Mouse (Mus musculus) midbrain, embryonic 14.5 days (tissue): ENCODE measurements around the gene Itih4. TPM values are rescaled to one million over a fixed set of nuclear protein-coding genes. Genes with fewer than 3 reads are reported as not detected.

ENCODE experiments used
- ATAC-seq: fragments of 200-750 bp; cut with Nextera tagmentation; 2 replicates; pipeline ENCODE4 v1.8.0; 2017; ENCODE audit warnings: moderate number of reproducible peaks, moderate library complexity; ENCODE audit not compliant: low FRiP score, low TSS enrichment
- DNase-seq: peaks from one replicate; pipeline ENCODE4 v3.0.0-alpha.2; 2015
- H3K27ac ChIP-seq: fragments of 300-500 bp; sonication (generic); replicated peaks from 2 replicates; pipeline ENCODE4 v1.5.1; 2014; ENCODE audit warnings: mild to moderate bottlenecking, low read depth, low read length, moderate library complexity
- H3K27me3 ChIP-seq: fragments of 300-500 bp; sonication (generic); 2 replicates; pipeline ENCODE4 v1.6.1; 2014; ENCODE audit warnings: low read length, control low read depth, mixed read lengths; ENCODE audit not compliant: control insufficient read depth, insufficient read depth
- H3K36me3 ChIP-seq: fragments of 300-500 bp; sonication (generic); 2 replicates; pipeline ENCODE4 v1.6.1; 2014; ENCODE audit warnings: low read length, control low read depth; ENCODE audit not compliant: control insufficient read depth, insufficient read depth
- H3K4me1 ChIP-seq: fragments of 300-500 bp; sonication (generic); 2 replicates; pipeline ENCODE4 v1.6.1; 2014; ENCODE audit warnings: mild to moderate bottlenecking, antibody characterized with exemption, low read length, control low read depth; ENCODE audit not compliant: control insufficient read depth, insufficient read depth
- H3K4me2 ChIP-seq: fragments of 300-500 bp; sonication (generic); 2 replicates; pipeline ENCODE4 v1.6.1; 2014; ENCODE audit warnings: mild to moderate bottlenecking, low read length, moderate library complexity
- H3K4me3 ChIP-seq: fragments of 300-500 bp; sonication (generic); replicated peaks from 2 replicates; pipeline ENCODE4 v1.5.1; 2014; ENCODE audit warnings: low read depth, low read length
- H3K9ac ChIP-seq: fragments of 300-500 bp; sonication (generic); replicated peaks from 2 replicates; pipeline ENCODE4 v1.6.1; 2014; ENCODE audit warnings: mild to moderate bottlenecking, low read length, moderate library complexity
- H3K9me3 ChIP-seq: fragments of 300-500 bp; sonication (generic); 2 replicates; pipeline ENCODE4 v1.6.1; 2016; ENCODE audit warnings: low read length, control low read depth, mixed read lengths; ENCODE audit not compliant: control insufficient read depth
- WGBS: fragments of 180-500 bp; shearing (Covaris S2); extraction: QIAGEN DNeasy Blood & Tissue Kit; methylation state at CpG from one replicate; pipeline ENCODE4 v1.1.7; 2014; 5-methylcytosine and 5-hydroxymethylcytosine counted together
- polyA plus RNA-seq: library from polyadenylated mRNA; unstranded; fragments of >200 nt; fragmentation: Nextera tagmentation; extraction: Ambion mirVana; gene quantifications from 2 replicates; pipeline ENCODE4 v1.2.1, GENCODE M21; 2014

Gene Itih4
- polyA plus RNA-seq = not detected in 2 replicates

GRCm38 (mm10) chr14:30886204-30886603 lies at the start of gene Itih4:
TSS of gene Itih4 (plus strand) at chr14:30886476.
- H3K27me3 ChIP-seq = no peaks in the 10 kb centered on the region
- H3K4me2 ChIP-seq = no peak within 1 kb of the TSS
- H3K27ac ChIP-seq = no peak within 1 kb of the TSS
- H3K4me1 ChIP-seq = no peaks in the 10 kb centered on the region
- H3K36me3 ChIP-seq = no peaks in the 10 kb centered on the region
- H3K4me3 ChIP-seq = no peak within 1 kb of the TSS
- 93% methylated on average over 3 of the region's 3 CpGs for WGBS
- ATAC-seq (no peak), DNase-seq (no peak)
- no peaks in the 10 kb centered on the region for H3K9me3 ChIP-seq
- H3K9ac ChIP-seq = no peak within 1 kb of the TSS

- H3K27me3 ChIP-seq = no peaks in the 10 kb centered on the region
- H3K4me1 ChIP-seq = no peaks in the 10 kb centered on the region
- 94% methylated on average over 14 of the region's 14 CpGs for WGBS
- DNase-seq = no peak
- ATAC-seq = no peak
- H3K9ac ChIP-seq = no peak overlapping the region
- peaks cover 9% of the 10 kb centered on the region; the same call in 1 of the 2 replicates for H3K36me3 ChIP-seq
- no peak overlapping the region for H3K4me2 ChIP-seq
- no peak overlapping the region for H3K27ac ChIP-seq
- no peak overlapping the region for H3K4me3 ChIP-seq
- H3K9me3 ChIP-seq = no peaks in the 10 kb centered on the region
These were observed 48.8 kb upstream of the Itih4 start for GRCm38 (mm10) chr14:30837416-30837996.

GRCm38 (mm10) chr14:30843701-30844100 lies 42.6 kb upstream of the Itih4 start:
- ATAC-seq = no peak

GRCm38 (mm10) chr14:30850504-30850903 lies 35.8 kb upstream of the Itih4 start:
- WGBS = 92% methylated on average over 5 of the region's 5 CpGs
- H3K36me3 ChIP-seq = no peaks in the 10 kb centered on the region
- H3K9me3 ChIP-seq = no peaks in the 10 kb centered on the region

More at GRCm38 (mm10) chr14:30843701-30844100, 42.6 kb upstream of the Itih4 start:
- H3K4me2 ChIP-seq = no peak overlapping the region
- no peak overlapping the region for H3K4me3 ChIP-seq
- WGBS = 91% methylated on average over 3 of the region's 3 CpGs
- no peaks in the 10 kb centered on the region for H3K27me3 ChIP-seq
- H3K27ac ChIP-seq = no peak overlapping the region
- H3K9me3 ChIP-seq = no peaks in the 10 kb centered on the region
- H3K4me1 ChIP-seq = no peaks in the 10 kb centered on the region
- DNase-seq = no peak
- no peak overlapping the region for H3K9ac ChIP-seq
- peaks cover 1% of the 10 kb centered on the region; the same call in 1 of the 2 replicates for H3K36me3 ChIP-seq

GRCm38 (mm10) chr14:30852325-30852724 lies 34.0 kb upstream of the Itih4 start:
- no peak for ATAC-seq
- H3K4me1 ChIP-seq = no peaks in the 10 kb centered on the region
- 96% methylated on average over 5 of the region's 5 CpGs for whole genome bisulfite sequencing

More at GRCm38 (mm10) chr14:30850504-30850903, 35.8 kb upstream of the Itih4 start:
- no peak overlapping the region for H3K27ac ChIP-seq
- no peak for DNase-seq
- ATAC-seq = no peak
- no peaks in the 10 kb centered on the region for H3K4me1 ChIP-seq
- H3K27me3 ChIP-seq = no peaks in the 10 kb centered on the region
- no peak overlapping the region for H3K4me3 ChIP-seq
- no peak overlapping the region for H3K9ac ChIP-seq
- no peak overlapping the region for H3K4me2 ChIP-seq

GRCm38 (mm10) chr14:30855316-30855715 lies 31.0 kb upstream of the Itih4 start:
- ATAC-seq (no peak), DNase-seq (no peak)
- H3K9ac ChIP-seq = no peak overlapping the region
- no peak overlapping the region for H3K27ac ChIP-seq
- no peaks in the 10 kb centered on the region for H3K4me1 ChIP-seq
- WGBS = 96% methylated on average over 3 of the region's 3 CpGs
- H3K9me3 ChIP-seq = 0 out of 2 replicates have a peak, but pooled peaks cover 3% of the 10 kb centered on the region
- no peak overlapping the region for H3K4me3 ChIP-seq
- H3K27me3 ChIP-seq = no peaks in the 10 kb centered on the region
- H3K4me2 ChIP-seq = no peak overlapping the region
- no peaks in the 10 kb centered on the region for H3K36me3 ChIP-seq

More at GRCm38 (mm10) chr14:30852325-30852724, 34.0 kb upstream of the Itih4 start:
- Histone ChIP-seq H3K9me3 (no peaks in the 10 kb centered on the region), H3K4me2 (no peak overlapping the region), H3K4me3 (no peak overlapping the region), H3K36me3 (no peaks in the 10 kb centered on the region), H3K9ac (no peak overlapping the region), H3K27me3 (no peaks in the 10 kb centered on the region), H3K27ac (no peak overlapping the region)
- DNase-seq = no peak

GRCm38 (mm10) chr14:30856885-30857507 lies 29.3 kb upstream of the Itih4 start:
- ATAC-seq (no peak), DNase-seq (no peak)
- Histone ChIP-seq H3K9me3 (0 out of 2 replicates have a peak, but pooled peaks cover 3% of the 10 kb centered on the region), H3K36me3 (no peaks in the 10 kb centered on the region), H3K4me1 (no peaks in the 10 kb centered on the region), H3K27me3 (no peaks in the 10 kb centered on the region), H3K4me3 (no peak overlapping the region), H3K9ac (no peak overlapping the region), H3K4me2 (no peak overlapping the region), H3K27ac (no peak overlapping the region)
- 92% methylated on average over 10 of the region's 10 CpGs for WGBS

GRCm38 (mm10) chr14:30857990-30858389 lies 28.3 kb upstream of the Itih4 start:
- Histone ChIP-seq H3K27me3 (no peaks in the 10 kb centered on the region), H3K27ac (no peak overlapping the region), H3K9me3 (0 out of 2 replicates have a peak, but pooled peaks cover 3% of the 10 kb centered on the region), H3K4me1 (no peaks in the 10 kb centered on the region), H3K4me2 (no peak overlapping the region), H3K36me3 (no peaks in the 10 kb centered on the region), H3K9ac (no peak overlapping the region), H3K4me3 (no peak overlapping the region)
- DNase-seq = no peak
- 81% methylated on average over 4 of the region's 4 CpGs for WGBS
- no peak for ATAC-seq
